Mouse (Mus musculus): Measurements from ENCODE around the gene Zeb2.

The Zeb2 gene

DNA sequence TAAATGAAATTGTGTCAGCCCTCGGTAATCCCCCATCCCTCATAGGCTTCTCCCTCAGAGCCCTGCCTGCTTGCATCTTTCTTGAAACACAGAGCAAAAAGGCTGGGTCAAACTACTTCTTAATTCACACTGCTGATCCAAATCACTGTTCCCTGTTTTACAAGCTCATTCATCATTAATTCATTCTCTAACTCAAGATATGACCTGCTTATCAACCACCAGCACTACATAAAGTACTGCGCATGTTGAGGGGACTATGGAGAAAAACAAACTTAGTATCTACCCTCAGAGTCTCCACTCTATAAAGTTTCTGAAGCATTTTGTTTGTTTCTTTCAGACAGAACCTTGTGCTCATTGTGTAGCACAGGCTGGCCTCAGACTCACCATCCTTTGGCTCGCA lies 104.5 kb downstream of the Zeb2 start:
- Histone ChIP-seq H3K4me3 (replicated peaks; ENCODE audit: low read length) (no peak overlapping the region), H3K9me3 (ENCODE audit: low read length) (no peaks in the 10 kb centered on the region), H3K36me3 (ENCODE audit: insufficient read depth, low read length) (no peaks in the 10 kb centered on the region), H3K4me1 (replicated peaks; ENCODE audit: low read depth, low read length) (no peaks in the 10 kb centered on the region), H3K27me3 (ENCODE audit: insufficient read depth, low read length) (no peaks in the 10 kb centered on the region)
- TF ChIP-seq CTCF (conservative IDR thresholded peaks at IDR 0.05; ENCODE audit: low read length) (no peak), NANOG (IDR thresholded peaks at IDR 0.05; ENCODE audit: borderline replicate concordance, low read length) (no peak), POU5F1 (IDR thresholded peaks at IDR 0.05; ENCODE audit: borderline replicate concordance, low read length) (no peak)

DNA sequence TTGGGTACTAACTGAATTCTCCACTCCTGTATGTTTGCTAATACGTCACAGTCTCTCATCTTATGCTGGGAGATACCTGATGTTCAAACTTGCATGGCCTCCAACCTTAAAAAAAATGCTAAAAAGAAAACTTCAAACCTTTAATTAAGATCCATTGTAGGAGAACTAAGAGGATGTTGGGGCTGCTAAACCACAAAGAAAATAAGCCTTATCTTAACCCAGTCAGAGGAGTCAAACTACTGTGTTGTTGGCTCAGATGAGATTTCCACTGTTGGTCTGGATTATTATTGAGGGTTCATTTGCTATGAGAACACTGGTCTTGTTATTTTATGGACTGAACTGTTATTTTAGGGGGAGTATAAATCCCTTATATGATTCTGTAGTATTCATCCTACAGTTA lies 106.5 kb downstream of the Zeb2 start:
- TF ChIP-seq POU5F1 (IDR thresholded peaks at IDR 0.05; ENCODE audit: borderline replicate concordance, low read length): no peak
- TF ChIP-seq NANOG (IDR thresholded peaks at IDR 0.05; ENCODE audit: borderline replicate concordance, low read length): no peak
- TF ChIP-seq CTCF (conservative IDR thresholded peaks at IDR 0.05; ENCODE audit: low read length): no peak
- Histone ChIP-seq H3K4me1 (replicated peaks; ENCODE audit: low read depth, low read length) (no peaks in the 10 kb centered on the region), H3K27me3 (ENCODE audit: insufficient read depth, low read length) (no peaks in the 10 kb centered on the region), H3K36me3 (ENCODE audit: insufficient read depth, low read length) (no peaks in the 10 kb centered on the region), H3K9me3 (ENCODE audit: low read length) (no peaks in the 10 kb centered on the region), H3K4me3 (replicated peaks; ENCODE audit: low read length) (no peak overlapping the region)

DNA sequence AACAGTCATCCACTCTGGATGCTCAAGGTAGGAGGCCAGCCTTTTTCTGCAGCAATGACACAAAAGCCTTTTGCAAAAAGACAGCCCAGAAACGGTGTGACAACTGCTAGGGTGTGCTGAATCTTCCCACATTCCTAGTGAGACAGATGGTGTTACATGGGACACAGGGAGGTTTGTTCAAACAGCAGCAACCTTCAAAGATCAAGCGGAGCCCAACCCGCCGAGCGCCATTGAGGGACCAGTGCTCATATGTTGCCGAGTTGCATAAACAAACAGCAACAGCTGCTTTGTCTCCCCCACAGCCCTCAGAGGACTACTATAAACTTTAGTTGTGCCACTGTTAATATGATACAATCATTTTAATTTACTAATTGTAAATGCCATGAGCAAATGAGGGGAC lies 117.3 kb downstream of the Zeb2 start:
- Histone ChIP-seq H3K27me3 (ENCODE audit: insufficient read depth, low read length) (peaks cover 5% of the 10 kb centered on the region), H3K4me3 (replicated peaks; ENCODE audit: low read length) (no peak overlapping the region), H3K4me1 (replicated peaks; ENCODE audit: low read depth, low read length) (0 out of 2 replicates have a peak, but pooled peaks cover 6% of the 10 kb centered on the region), H3K36me3 (ENCODE audit: insufficient read depth, low read length) (no peaks in the 10 kb centered on the region), H3K9me3 (ENCODE audit: low read length) (no peaks in the 10 kb centered on the region)
- TF ChIP-seq POU5F1 (IDR thresholded peaks at IDR 0.05; ENCODE audit: borderline replicate concordance, low read length): no peak
- no peak for TF ChIP-seq CTCF (conservative IDR thresholded peaks at IDR 0.05; ENCODE audit: low read length)
- no peak for TF ChIP-seq NANOG (IDR thresholded peaks at IDR 0.05; ENCODE audit: borderline replicate concordance, low read length)

- Histone ChIP-seq H3K4me1 (replicated peaks; ENCODE audit: low read depth, low read length) (0 out of 2 replicates have a peak, but pooled peaks cover 6% of the 10 kb centered on the region), H3K9me3 (ENCODE audit: low read length) (no peaks in the 10 kb centered on the region), H3K36me3 (ENCODE audit: insufficient read depth, low read length) (no peaks in the 10 kb centered on the region), H3K4me3 (replicated peaks; ENCODE audit: low read length) (no peak overlapping the region), H3K27me3 (ENCODE audit: insufficient read depth, low read length) (peaks cover 5% of the 10 kb centered on the region)
- TF ChIP-seq NANOG (IDR thresholded peaks at IDR 0.05; ENCODE audit: borderline replicate concordance, low read length) (no peak), CTCF (conservative IDR thresholded peaks at IDR 0.05; ENCODE audit: low read length) (no peak), POU5F1 (IDR thresholded peaks at IDR 0.05; ENCODE audit: borderline replicate concordance, low read length) (no peak)
These were observed 118.5 kb downstream of the Zeb2 start for GRCm38 (mm10) chr2:44998710-44999109.

DNA sequence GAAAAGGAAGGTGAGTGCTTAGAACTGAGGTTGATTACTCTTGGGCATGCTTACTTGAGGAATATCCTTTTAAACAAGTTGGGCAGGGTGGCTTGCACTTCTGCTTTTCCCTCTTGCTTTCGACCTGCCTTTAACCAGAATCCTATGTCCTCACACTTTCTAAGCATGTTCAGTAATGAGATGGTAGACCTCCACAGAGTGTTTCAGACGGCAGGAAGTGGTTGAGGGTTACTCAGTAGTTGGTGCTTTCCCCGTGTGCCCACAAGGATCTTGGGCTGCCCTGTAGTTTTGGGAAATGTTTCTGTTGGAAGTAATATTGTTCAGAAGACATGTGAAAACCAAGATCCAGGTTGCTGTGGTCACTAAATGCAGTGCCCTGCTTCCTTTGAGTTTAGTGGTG lies 135.5 kb downstream of the Zeb2 start:
- peaks cover 34% of the 10 kb centered on the region for H3K27me3 ChIP-seq (ENCODE audit: insufficient read depth, low read length)
- H3K36me3 ChIP-seq (ENCODE audit: insufficient read depth, low read length): no peaks in the 10 kb centered on the region
- H3K4me1 ChIP-seq (replicated peaks; ENCODE audit: low read depth, low read length): peaks cover 19% of the 10 kb centered on the region
- no peak overlapping the region for H3K4me3 ChIP-seq (replicated peaks; ENCODE audit: low read length)
- H3K9me3 ChIP-seq (ENCODE audit: low read length): no peaks in the 10 kb centered on the region
- no peak for TF ChIP-seq CTCF (conservative IDR thresholded peaks at IDR 0.05; ENCODE audit: low read length)
- TF ChIP-seq NANOG (IDR thresholded peaks at IDR 0.05; ENCODE audit: borderline replicate concordance, low read length): no peak
- no peak for TF ChIP-seq POU5F1 (IDR thresholded peaks at IDR 0.05; ENCODE audit: borderline replicate concordance, low read length)

GRCm38 (mm10) chr2:44979042-44979721 lies 138.0 kb downstream of the Zeb2 start:
- no peak overlapping the region for H3K4me3 ChIP-seq (replicated peaks; ENCODE audit: low read length)
- H3K36me3 ChIP-seq (ENCODE audit: insufficient read depth, low read length): no peaks in the 10 kb centered on the region
- H3K9me3 ChIP-seq (ENCODE audit: low read length): no peaks in the 10 kb centered on the region
- TF ChIP-seq NANOG (IDR thresholded peaks at IDR 0.05; ENCODE audit: borderline replicate concordance, low read length): no peak
- no peak for TF ChIP-seq POU5F1 (IDR thresholded peaks at IDR 0.05; ENCODE audit: borderline replicate concordance, low read length)
- no peak for TF ChIP-seq CTCF (conservative IDR thresholded peaks at IDR 0.05; ENCODE audit: low read length)
- peaks cover 39% of the 10 kb centered on the region for H3K27me3 ChIP-seq (ENCODE audit: insufficient read depth, low read length)
- peaks cover 14% of the 10 kb centered on the region for H3K4me1 ChIP-seq (replicated peaks; ENCODE audit: low read depth, low read length)

DNA sequence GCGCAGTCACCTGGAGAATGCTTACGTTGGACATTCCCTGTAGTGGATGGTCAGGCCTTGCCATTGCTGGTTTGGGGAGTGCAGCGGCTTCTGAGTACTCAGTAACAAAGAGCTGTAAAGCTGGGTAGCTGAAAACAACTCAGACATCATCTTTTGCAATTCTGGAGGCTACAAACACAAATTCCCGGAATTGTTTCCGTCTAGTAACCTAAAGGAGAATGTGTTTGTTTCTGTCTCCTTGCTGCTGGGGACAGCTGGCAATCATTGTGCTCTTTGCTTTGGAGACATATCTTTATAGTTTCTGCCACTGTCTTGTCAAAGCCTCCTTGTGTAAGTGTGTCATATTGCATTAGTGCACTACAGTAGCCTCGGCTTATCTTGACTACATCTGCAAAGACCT lies 139.2 kb downstream of the Zeb2 start:
- Histone ChIP-seq H3K27me3 (ENCODE audit: insufficient read depth, low read length) (peaks cover 39% of the 10 kb centered on the region), H3K4me1 (replicated peaks; ENCODE audit: low read depth, low read length) (peaks cover 14% of the 10 kb centered on the region), H3K4me3 (replicated peaks; ENCODE audit: low read length) (no peak overlapping the region), H3K9me3 (ENCODE audit: low read length) (no peaks in the 10 kb centered on the region), H3K36me3 (ENCODE audit: insufficient read depth, low read length) (no peaks in the 10 kb centered on the region)
- TF ChIP-seq NANOG (IDR thresholded peaks at IDR 0.05; ENCODE audit: borderline replicate concordance, low read length): no peak
- TF ChIP-seq POU5F1 (IDR thresholded peaks at IDR 0.05; ENCODE audit: borderline replicate concordance, low read length): no peak
- TF ChIP-seq CTCF (conservative IDR thresholded peaks at IDR 0.05; ENCODE audit: low read length): no peak

- Histone ChIP-seq H3K27me3 (ENCODE audit: insufficient read depth, low read length) (peaks cover 39% of the 10 kb centered on the region), H3K4me1 (replicated peaks; ENCODE audit: low read depth, low read length) (peaks cover 14% of the 10 kb centered on the region), H3K4me3 (replicated peaks; ENCODE audit: low read length) (no peak overlapping the region), H3K9me3 (ENCODE audit: low read length) (no peaks in the 10 kb centered on the region), H3K36me3 (ENCODE audit: insufficient read depth, low read length) (no peaks in the 10 kb centered on the region)
- TF ChIP-seq CTCF (conservative IDR thresholded peaks at IDR 0.05; ENCODE audit: low read length) (no peak), POU5F1 (IDR thresholded peaks at IDR 0.05; ENCODE audit: borderline replicate concordance, low read length) (no peak), NANOG (IDR thresholded peaks at IDR 0.05; ENCODE audit: borderline replicate concordance, low read length) (no peak)
These were observed 139.6 kb downstream of the Zeb2 start for GRCm38 (mm10) chr2:44977556-44977955.

GRCm38 (mm10) chr2:44977051-44977450 lies 140.1 kb downstream of the Zeb2 start:
- no peak for TF ChIP-seq CTCF (conservative IDR thresholded peaks at IDR 0.05; ENCODE audit: low read length)
- no peak for TF ChIP-seq NANOG (IDR thresholded peaks at IDR 0.05; ENCODE audit: borderline replicate concordance, low read length)
- no peak for TF ChIP-seq POU5F1 (IDR thresholded peaks at IDR 0.05; ENCODE audit: borderline replicate concordance, low read length)
- Histone ChIP-seq H3K4me1 (replicated peaks; ENCODE audit: low read depth, low read length) (peaks cover 14% of the 10 kb centered on the region), H3K9me3 (ENCODE audit: low read length) (no peaks in the 10 kb centered on the region), H3K4me3 (replicated peaks; ENCODE audit: low read length) (no peak overlapping the region), H3K27me3 (ENCODE audit: insufficient read depth, low read length) (peaks cover 39% of the 10 kb centered on the region), H3K36me3 (ENCODE audit: insufficient read depth, low read length) (no peaks in the 10 kb centered on the region)

Measured in E14TG2a.4 (cell line).